In the genomic region with DNA sequence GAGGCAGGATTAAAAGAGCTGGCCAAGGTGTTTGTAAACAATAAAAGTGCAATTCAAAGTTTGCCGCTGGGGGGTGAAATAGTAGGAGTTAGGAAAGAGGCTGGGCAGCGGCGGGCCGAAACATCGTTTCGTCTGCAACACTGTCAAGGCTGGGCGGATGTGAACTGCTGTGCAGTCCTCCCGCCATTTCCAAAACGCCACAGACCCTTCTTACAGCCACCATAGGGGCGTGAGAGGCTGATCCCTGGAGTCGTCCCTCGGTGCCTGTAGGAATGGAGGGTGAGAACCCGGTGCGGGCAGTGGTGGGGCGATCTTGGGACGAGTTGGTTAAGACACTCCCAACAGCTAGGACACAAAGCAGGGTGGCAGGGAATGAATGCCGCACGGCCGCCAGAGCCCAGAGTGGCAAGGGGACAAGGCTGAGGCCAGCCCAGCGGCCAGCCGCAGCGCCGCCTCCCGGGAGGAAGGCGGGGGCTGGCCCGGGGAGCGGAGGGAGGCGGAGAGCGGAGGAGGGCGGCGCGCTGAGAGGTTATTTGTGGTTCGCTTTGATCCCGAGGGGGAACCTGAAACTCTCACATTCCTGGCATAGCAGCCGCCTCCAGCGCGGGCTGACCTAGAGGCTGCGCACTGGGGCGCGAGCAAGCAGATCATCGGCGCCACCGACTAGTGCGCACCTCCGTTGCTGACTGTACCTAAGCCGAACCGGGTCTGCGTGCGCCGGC, we compare ENCODE assay signal across 8 mouse cellular contexts. TPM values are rescaled to one million over a fixed set of nuclear protein-coding genes. Genes with fewer than 3 reads are reported as not detected.
DNase-seq lines count a peak whose midpoint lies in the region; ATAC-seq and TF ChIP-seq lines count a peak whose summit lies in the region.

No protein-coding gene starts in this region.

- H3K27ac ChIP-seq in embryonic facial prominence, embryonic 14.5 days (replicated peaks; ENCODE audit: low read depth, low read length): peak overlapping the region; percentile 98
- H3K27ac ChIP-seq in heart, embryonic 10.5 days: peak overlapping the region; percentile 100
- H3K27ac ChIP-seq in kidney, embryonic 14.5 days (ENCODE audit: low read depth, low read length): peak overlapping the region; percentile 94
- H3K27ac ChIP-seq in limb, embryonic 14.5 days (replicated peaks; ENCODE audit: low read depth, low read length): peak overlapping the region; percentile 98
- peak overlapping the region; percentile 98 for H3K27ac ChIP-seq in midbrain, embryonic 15.5 days

- H3K4me1 ChIP-seq in embryonic facial prominence, embryonic 14.5 days (ENCODE audit: control insufficient read depth, insufficient read depth, low read length): peaks cover 53% of the 10 kb centered on the region
- peaks cover 67% of the 10 kb centered on the region for H3K4me1 ChIP-seq in heart, embryonic 10.5 days
- peaks cover 57% of the 10 kb centered on the region for H3K4me1 ChIP-seq in kidney, embryonic 14.5 days (ENCODE audit: control insufficient read depth, insufficient read depth, low read length)
- peaks cover 61% of the 10 kb centered on the region for H3K4me1 ChIP-seq in limb, embryonic 14.5 days (ENCODE audit: control insufficient read depth, insufficient read depth, low read length)
- H3K4me1 ChIP-seq in midbrain, embryonic 15.5 days: peaks cover 47% of the 10 kb centered on the region

- WGBS in embryonic facial prominence, embryonic 14.5 days: under 1% methylated on average over 27 of the region's 50 CpGs
- 0% methylated on average over 47 of the region's 50 CpGs for WGBS in heart, embryonic 10.5 days
- under 1% methylated on average over 40 of the region's 50 CpGs for WGBS in kidney, embryonic 14.5 days
- WGBS in limb, embryonic 14.5 days: 3% methylated on average over 44 of the region's 50 CpGs
- under 1% methylated on average over 49 of the region's 50 CpGs for WGBS in midbrain, embryonic 15.5 days

- peak; percentile 17 to 38 for DNase-seq in thymus, adult 18-20 months
- DNase-seq in thymus, postnatal 10 days (ENCODE audit: low spot score in 2 of 2): no peak
- peak; percentile 98 for DNase-seq in embryonic facial prominence, embryonic 14.5 days (ENCODE audit: low spot score)
- DNase-seq in heart, embryonic 10.5 days (ENCODE audit: low spot score): peak; percentile 96
- peak; percentile 97 for DNase-seq in limb, embryonic 14.5 days (ENCODE audit: low spot score)
- DNase-seq in spleen, postnatal 4 days (ENCODE audit: low spot score in 2 of 2): peak; percentile 51 to 74

- peak; percentile 91 for ATAC-seq in embryonic facial prominence, embryonic 14.5 days (ENCODE audit: low read depth)
- peak; percentile 90 for ATAC-seq in kidney, embryonic 14.5 days (ENCODE audit: low FRiP score, low TSS enrichment)
- ATAC-seq in limb, embryonic 14.5 days (ENCODE audit: low FRiP score, low read depth): peak; percentile 87
- ATAC-seq in midbrain, embryonic 15.5 days (replicated peaks): peak; percentile 81

- no peaks in the 10 kb centered on the region for H3K9me3 ChIP-seq in embryonic facial prominence, embryonic 14.5 days (ENCODE audit: control insufficient read depth, low read length)
- no peaks in the 10 kb centered on the region for H3K9me3 ChIP-seq in heart, embryonic 10.5 days
- no peaks in the 10 kb centered on the region for H3K9me3 ChIP-seq in kidney, embryonic 14.5 days (ENCODE audit: control insufficient read depth, low read length)
- H3K9me3 ChIP-seq in limb, embryonic 14.5 days (ENCODE audit: control insufficient read depth, low read length): no peaks in the 10 kb centered on the region
- H3K9me3 ChIP-seq in midbrain, embryonic 15.5 days: no peaks in the 10 kb centered on the region

- H3K9ac ChIP-seq in embryonic facial prominence, embryonic 14.5 days (ENCODE audit: low read depth, low read length): peak overlapping the region; percentile 95
- peak overlapping the region; percentile 91 for H3K9ac ChIP-seq in kidney, embryonic 14.5 days (ENCODE audit: low read depth, low read length)
- peak overlapping the region; percentile 99 for H3K9ac ChIP-seq in limb, embryonic 14.5 days (ENCODE audit: low read depth, low read length, severe bottlenecking)
- H3K9ac ChIP-seq in midbrain, embryonic 15.5 days: peak overlapping the region; percentile 99

- peak overlapping the region; percentile 92 for H3K4me2 ChIP-seq in embryonic facial prominence, embryonic 14.5 days (ENCODE audit: low read depth, low read length)
- H3K4me2 ChIP-seq in kidney, embryonic 14.5 days (replicated peaks; ENCODE audit: low read depth, low read length): peak overlapping the region; percentile 71
- peak overlapping the region; percentile 92 for H3K4me2 ChIP-seq in limb, embryonic 14.5 days (replicated peaks; ENCODE audit: low read depth, low read length, severe bottlenecking)
- H3K4me2 ChIP-seq in midbrain, embryonic 15.5 days: peak overlapping the region; percentile 85

- peak; percentile 91; the same call in 1 of the 2 replicates for TF ChIP-seq POLR2A in limb, embryonic 14.5 days (IDR thresholded peaks at IDR 0.05; ENCODE audit: borderline replicate concordance, extremely low read depth, insufficient read depth, insufficient read length)

- peaks cover 25% of the 10 kb centered on the region for H3K36me3 ChIP-seq in embryonic facial prominence, embryonic 14.5 days (ENCODE audit: control insufficient read depth, insufficient read depth, low read length)
- peaks cover 26% of the 10 kb centered on the region for H3K36me3 ChIP-seq in heart, embryonic 10.5 days
- H3K36me3 ChIP-seq in kidney, embryonic 14.5 days (ENCODE audit: control insufficient read depth, insufficient read depth, low read length): peaks cover 25% of the 10 kb centered on the region
- peaks cover 27% of the 10 kb centered on the region for H3K36me3 ChIP-seq in limb, embryonic 14.5 days (ENCODE audit: control insufficient read depth, insufficient read depth, low read length)
- no peaks in the 10 kb centered on the region for H3K36me3 ChIP-seq in midbrain, embryonic 15.5 days (replicated peaks)

- peak overlapping the region; percentile 80 for H3K4me3 ChIP-seq in embryonic facial prominence, embryonic 14.5 days (ENCODE audit: low read depth, low read length)
- H3K4me3 ChIP-seq in heart, embryonic 10.5 days: peak overlapping the region; percentile 96
- peak overlapping the region; percentile 69 for H3K4me3 ChIP-seq in kidney, embryonic 14.5 days (ENCODE audit: low read length)
- peak overlapping the region; percentile 100 for H3K4me3 ChIP-seq in limb, embryonic 14.5 days (replicated peaks; ENCODE audit: low read length)
- H3K4me3 ChIP-seq in midbrain, embryonic 15.5 days: peak overlapping the region; percentile 90

- H3K27me3 ChIP-seq in embryonic facial prominence, embryonic 14.5 days (replicated peaks; ENCODE audit: control insufficient read depth, insufficient read depth, low read length): no peaks in the 10 kb centered on the region
- no peaks in the 10 kb centered on the region for H3K27me3 ChIP-seq in heart, embryonic 10.5 days (ENCODE audit: insufficient read depth, poor library complexity, severe bottlenecking)
- no peaks in the 10 kb centered on the region for H3K27me3 ChIP-seq in kidney, embryonic 14.5 days (ENCODE audit: control insufficient read depth, insufficient read depth, low read length)
- H3K27me3 ChIP-seq in limb, embryonic 14.5 days (ENCODE audit: control insufficient read depth, insufficient read depth, low read length): no peaks in the 10 kb centered on the region
- no peaks in the 10 kb centered on the region for H3K27me3 ChIP-seq in midbrain, embryonic 15.5 days (replicated peaks)

RNA-seq across cellular contexts. Expression of a gene that starts 0.9 kb away (rescaled TPM):
- polyA plus RNA-seq in embryonic facial prominence, embryonic 14.5 days (2014; fragmentation: Nextera tagmentation; extraction: Ambion mirVana): 44.5 and 48.1 TPM in 2 replicates
- 52.5 and 54.8 TPM in 2 replicates for polyA plus RNA-seq in heart, embryonic 10.5 days (2016; fragmentation: Nextera tagmentation; extraction: Ambion mirVana)
- polyA plus RNA-seq in kidney, embryonic 14.5 days (2014; fragmentation: Nextera tagmentation; extraction: Ambion mirVana): 20.8 and 30.1 TPM in 2 replicates
- 58.9 and 67.7 TPM in 2 replicates for polyA plus RNA-seq in limb, embryonic 14.5 days (2012; rRNA removed)
- polyA plus RNA-seq in limb, embryonic 14.5 days (2014; fragmentation: Nextera tagmentation; extraction: Ambion mirVana): 52.7 and 66.6 TPM in 2 replicates
- 83.4 and 90.5 TPM in 2 replicates for polyA plus RNA-seq in midbrain, embryonic 15.5 days (2015; fragmentation: Nextera tagmentation; extraction: Ambion mirVana)

Comparison
In these comparisons a context has a peak if more than half of its experiments do, and no peak if none do; other contexts are left out.
1. DNase-seq: peak in thymus, adult 18-20 months (2 of 2), embryonic facial prominence, embryonic 14.5 days (single experiment), heart, embryonic 10.5 days (single experiment), limb, embryonic 14.5 days (single experiment) and spleen, postnatal 4 days (2 of 2); none in thymus, postnatal 10 days (0 of 2).
2. Peak in every context shown above with its lines, with median percentiles within 50 percentile points of each other: ATAC-seq, H3K27ac ChIP-seq, H3K4me2 ChIP-seq, H3K4me3 ChIP-seq and H3K9ac ChIP-seq.